Mouse (Mus musculus) right cerebral cortex, postnatal 25 days (tissue): ENCODE measurements around the gene Eri3.

Experiments used
- DNase-seq: peaks from one replicate; pipeline ENCODE4 v3.0.0; 2022

Eri3 gene

GRCm38 (mm10) chr4:117630053-117630670, 80.0 kb downstream of the Eri3 start:
- no peak for DNase-seq

- DNase-seq = no peak
Measured at GRCm38 (mm10) chr4:117633527-117633926, 83.4 kb downstream of the Eri3 start.

GRCm38 (mm10) chr4:117634642-117635041, 84.5 kb downstream of the Eri3 start:
- no peak for DNase-seq

GRCm38 (mm10) chr4:117636152-117636551, 86.0 kb downstream of the Eri3 start:
- no peak for DNase-seq

GRCm38 (mm10) chr4:117636891-117637613, 86.9 kb downstream of the Eri3 start:
- no peak for DNase-seq

GRCm38 (mm10) chr4:117640925-117641703, 90.9 kb downstream of the Eri3 start:
- DNase-seq = no peak

- DNase-seq = no peak
Measured at GRCm38 (mm10) chr4:117641804-117642203, 91.6 kb downstream of the Eri3 start.

GRCm38 (mm10) chr4:117645031-117645435, 94.9 kb downstream of the Eri3 start:
- no peak for DNase-seq

- DNase-seq = no peak
Measured at GRCm38 (mm10) chr4:117645859-117646258, 95.7 kb downstream of the Eri3 start.

- no peak for DNase-seq
Measured at GRCm38 (mm10) chr4:117646496-117646895, 96.3 kb downstream of the Eri3 start.

GRCm38 (mm10) chr4:117646926-117647755, 97.0 kb downstream of the Eri3 start:
- DNase-seq = no peak

GRCm38 (mm10) chr4:117651626-117652101, 101.5 kb downstream of the Eri3 start:
- DNase-seq = no peak

GRCm38 (mm10) chr4:117652727-117653126, 102.6 kb downstream of the Eri3 start:
- no peak for DNase-seq

GRCm38 (mm10) chr4:117654016-117654702, 104.0 kb downstream of the Eri3 start:
- no peak for DNase-seq

GRCm38 (mm10) chr4:117654703-117655499, 104.7 kb downstream of the Eri3 start:
- DNase-seq = no peak

- DNase-seq = no peak
Measured at GRCm38 (mm10) chr4:117655500-117655863, 105.3 kb downstream of the Eri3 start.

GRCm38 (mm10) chr4:117656961-117657360, 106.8 kb downstream of the Eri3 start:
- no peak for DNase-seq

- no peak for DNase-seq
Measured at GRCm38 (mm10) chr4:117657646-117658045, 107.5 kb downstream of the Eri3 start.

- no peak for DNase-seq
Measured at GRCm38 (mm10) chr4:117658582-117659444, 108.6 kb downstream of the Eri3 start.

- DNase-seq = no peak
Measured at GRCm38 (mm10) chr4:117660001-117660400, 109.8 kb downstream of the Eri3 start.
